Mouse (Mus musculus) lung, postnatal 36 days (tissue): ENCODE data around the gene Vmn2r5.
"Not testable (repeated sequence)": the region's sequence is repeated elsewhere in the genome, so short reads cannot be mapped to it uniquely, and the experiment has no call there.

Source experiments
- DNase-seq: peaks from one replicate; pipeline ENCODE4 v3.0.0; 2022; ENCODE audit warnings: mixed read lengths

The Vmn2r5 gene

DNA sequence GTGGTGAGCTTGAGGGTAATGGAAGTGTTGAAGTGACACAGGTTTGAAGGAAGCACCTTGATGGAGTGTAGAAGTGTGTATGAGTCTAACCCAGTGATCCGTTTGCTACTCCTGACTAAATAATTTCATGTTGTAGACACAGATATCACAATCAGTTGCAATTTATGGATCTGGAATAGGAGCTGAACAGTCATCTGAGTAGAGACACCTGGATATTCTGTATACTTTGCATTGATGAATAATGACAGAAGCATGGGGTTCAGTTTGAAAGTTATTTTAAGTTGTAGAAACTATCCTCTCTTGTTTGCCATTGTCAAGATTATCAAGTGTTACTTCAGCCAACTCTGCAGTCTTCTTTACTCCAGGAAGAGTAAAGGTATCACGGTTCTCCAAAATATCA lies at the start of gene Vmn2r5:
Vmn2r5 (minus strand) TSS at position 101 of the 400 bp plus-strand sequence.
- DNase-seq, result not testable (repeated sequence)

DNA sequence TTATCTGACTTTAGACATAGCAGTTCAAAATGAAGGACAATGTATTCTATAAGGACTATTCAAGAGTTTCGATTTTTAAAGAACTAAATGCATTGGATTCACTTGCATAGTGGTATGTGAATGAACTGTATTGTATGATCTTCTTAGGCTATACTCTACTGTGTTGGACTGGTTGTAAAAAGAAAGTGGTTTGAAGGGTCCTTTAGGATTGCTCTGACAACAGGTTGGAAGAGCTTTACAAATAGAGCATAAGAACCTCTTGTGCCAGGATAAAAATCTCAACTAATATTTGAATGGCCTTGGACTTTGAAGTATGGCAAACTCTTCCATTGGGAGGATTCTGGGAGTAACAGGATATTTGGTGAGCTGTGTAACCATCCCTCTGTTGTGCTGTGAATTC lies 13.9 kb upstream of the Vmn2r5 start:
- DNase-seq, result not testable (repeated sequence)
